ENCODE assay signal across 9 mouse cellular contexts in genomic region chr2:13237140-13237901, GRCm38 (mm10). TPM values are rescaled to one million over a fixed set of nuclear protein-coding genes. Genes with fewer than 3 reads are reported as not detected.
DNase-seq lines count a peak whose midpoint lies in the region; ATAC-seq lines count a peak whose summit lies in the region.
"Had no signal": no experiment of that assay in that cellular context is flagged by ENCODE, and none has a peak within 500 bp of the region (broad histone marks: within the 10 kb centered on the region; RNA-seq: fewer than 3 reads in every experiment).

No protein-coding gene starts in this region.

- H3K27me3 ChIP-seq in midbrain, embryonic 10.5 days (ENCODE audit: low read depth, poor library complexity, severe bottlenecking): no peaks in the 10 kb centered on the region
- no peaks in the 10 kb centered on the region for H3K27me3 ChIP-seq in midbrain, embryonic 13.5 days
- no peaks in the 10 kb centered on the region for H3K27me3 ChIP-seq in midbrain, embryonic 12.5 days
- H3K27me3 ChIP-seq: embryonic facial prominence, embryonic 15.5 days had no signal

- peak; percentile 31 for DNase-seq in midbrain, embryonic 10.5 days (ENCODE audit: low spot score)
- peak; percentile 60 for DNase-seq in ZHBTc4 (ENCODE audit: low read depth, low spot score)
- DNase-seq in embryo, embryonic 11 days: peak; percentile 83
- peak; percentile 57 for DNase-seq in heart, postnatal 4 days
- peak; percentile 17 to 18 for DNase-seq in left cerebral cortex, adult 8-10 months (ENCODE audit: low spot score in 2 of 2)
- DNase-seq in testis, postnatal 10 days (ENCODE audit: low spot score): peak; percentile 50

- H3K9ac ChIP-seq in midbrain, embryonic 13.5 days (replicated peaks): no peak overlapping the region
- no peak overlapping the region for H3K9ac ChIP-seq in midbrain, embryonic 12.5 days (replicated peaks)
- H3K9ac ChIP-seq: embryonic facial prominence, embryonic 15.5 days had no signal

- no peaks in the 10 kb centered on the region for H3K9me3 ChIP-seq in midbrain, embryonic 10.5 days (replicated peaks)
- no peaks in the 10 kb centered on the region for H3K9me3 ChIP-seq in midbrain, embryonic 13.5 days
- no peaks in the 10 kb centered on the region for H3K9me3 ChIP-seq in midbrain, embryonic 12.5 days
- H3K9me3 ChIP-seq: embryonic facial prominence, embryonic 15.5 days had no signal

- 75% methylated on average over 8 of the region's 8 CpGs for WGBS in midbrain, embryonic 10.5 days
- WGBS in midbrain, embryonic 13.5 days: 71% methylated on average over 8 of the region's 8 CpGs
- 74% methylated on average over 8 of the region's 8 CpGs for WGBS in midbrain, embryonic 12.5 days

- peaks cover 10% of the 10 kb centered on the region for H3K4me1 ChIP-seq in midbrain, embryonic 10.5 days
- peaks cover 19% of the 10 kb centered on the region for H3K4me1 ChIP-seq in midbrain, embryonic 13.5 days (replicated peaks)
- 0 out of 2 replicates have a peak, but pooled peaks cover 9% of the 10 kb centered on the region for H3K4me1 ChIP-seq in midbrain, embryonic 12.5 days
- H3K4me1 ChIP-seq: embryonic facial prominence, embryonic 15.5 days had no signal

- no peak overlapping the region for H3K4me3 ChIP-seq in midbrain, embryonic 10.5 days
- no peak overlapping the region for H3K4me3 ChIP-seq in midbrain, embryonic 13.5 days (replicated peaks)
- H3K4me3 ChIP-seq in midbrain, embryonic 12.5 days: no peak overlapping the region
- H3K4me3 ChIP-seq: embryonic facial prominence, embryonic 15.5 days had no signal

- H3K36me3 ChIP-seq in midbrain, embryonic 10.5 days: no peaks in the 10 kb centered on the region
- H3K36me3 ChIP-seq in midbrain, embryonic 13.5 days: no peaks in the 10 kb centered on the region
- H3K36me3 ChIP-seq in midbrain, embryonic 12.5 days: no peaks in the 10 kb centered on the region

- no peak overlapping the region for H3K27ac ChIP-seq in midbrain, embryonic 10.5 days (replicated peaks)
- H3K27ac ChIP-seq in midbrain, embryonic 13.5 days: no peak overlapping the region
- no peak overlapping the region for H3K27ac ChIP-seq in midbrain, embryonic 12.5 days (replicated peaks)
- H3K27ac ChIP-seq: embryonic facial prominence, embryonic 15.5 days had no signal

- no peak for ATAC-seq in midbrain, embryonic 13.5 days
- ATAC-seq in midbrain, embryonic 12.5 days (ENCODE audit: low FRiP score, low read depth): peak; percentile 57; the same call in 1 of the 2 replicates

- H3K4me2 ChIP-seq in midbrain, embryonic 13.5 days (replicated peaks): no peak overlapping the region
- no peak overlapping the region for H3K4me2 ChIP-seq in midbrain, embryonic 12.5 days (replicated peaks)
- H3K4me2 ChIP-seq: embryonic facial prominence, embryonic 15.5 days had no signal

RNA-seq across cellular contexts. Expression of gene Rsu1, which starts 33.9 kb away (rescaled TPM):
- 70.0 and 72.1 TPM in 2 replicates for polyA plus RNA-seq in midbrain, embryonic 10.5 days (2016; fragmentation: Nextera tagmentation; extraction: Ambion mirVana)
- polyA plus RNA-seq in midbrain, embryonic 13.5 days (2015; fragmentation: Nextera tagmentation; extraction: Ambion mirVana): 49.0 and 50.8 TPM in 2 replicates
- total RNA-seq in heart, postnatal 4 days (2021): 100 to 1,000 TPM; 107 to 115 TPM
- total RNA-seq in left cerebral cortex, adult 8-10 months (2022): 10 to 100 TPM; 29.8 to 42.3 (median 32.0) TPM
- 64.1 and 74.4 TPM in 2 replicates for polyA plus RNA-seq in midbrain, embryonic 12.5 days (2016; fragmentation: Nextera tagmentation; extraction: Ambion mirVana)

Comparison
In these comparisons a context has a peak if more than half of its experiments do, and no peak if none do; other contexts are left out.
1. DNase-seq: peak in every context shown above with its lines; median percentile 83 in embryo, embryonic 11 days; 60 in ZHBTc4; 57 in heart, postnatal 4 days; 50 in testis, postnatal 10 days; 31 in midbrain, embryonic 10.5 days; 18 in left cerebral cortex, adult 8-10 months.